Mouse (Mus musculus): ENCODE data around the gene Krtdap. TPM values are rescaled to one million over a fixed set of nuclear protein-coding genes. Genes with fewer than 3 reads are reported as not detected.

Gene Krtdap
- not detected for total RNA-seq (2023)

GRCm38 (mm10) chr7:30787377-30788022, at the start of gene Krtdap:
Gene Krtdap, plus strand, starts transcription at chr7:30787896.

GRCm38 (mm10) chr7:30743617-30744016, 44.1 kb upstream of the Krtdap start, which contains the start of gene Gapdhs:
Gene Gapdhs, minus strand, starts transcription at chr7:30743681.

GRCm38 (mm10) chr7:30751086-30751669, 36.5 kb upstream of the Krtdap start, which contains the start of gene Sbsn:
Gene Sbsn, plus strand, starts transcription at chr7:30751471.

GRCm38 (mm10) chr7:30763456-30763855, 24.2 kb upstream of the Krtdap start, which contains the start of gene Dmkn:
Gene Dmkn, plus strand, starts transcription at chr7:30763756.

GRCm38 (mm10) chr7:30823675-30824074, 36.0 kb downstream of the Krtdap start, which contains the start of gene Ffar2:
Gene Ffar2, minus strand, starts transcription at chr7:30823775.

Other genes with a start within 250 kb of the Krtdap start
- gene Hspb6, start 235.7 kb upstream of the Krtdap start, total RNA-seq (2023) = 1 to 10 TPM; 2.0 to 2.3 TPM
- 10 to 100 TPM; 15.1 to 19.7 TPM for gene Proser3, start 235.6 kb upstream of the Krtdap start, total RNA-seq (2023)
- gene Lin37, start 228.1 kb upstream of the Krtdap start, total RNA-seq (2023) = 10 to 100 TPM; 38.3 to 46.3 TPM
- 10 to 100 TPM; 74.3 to 75.7 TPM for gene U2af1l4, start 224.6 kb upstream of the Krtdap start, total RNA-seq (2023)
- 10 to 100 TPM; 24.2 to 32.0 TPM for gene Gm49396, start 224.6 kb upstream of the Krtdap start, total RNA-seq (2023)
- 100 to 1,000 TPM; 127 to 151 TPM for gene Psenen, start 224.3 kb upstream of the Krtdap start, total RNA-seq (2023)
- gene Igflr1, start 222.5 kb upstream of the Krtdap start, total RNA-seq (2023) = 10 to 100 TPM; 44.6 to 51.3 TPM
- 100 to 1,000 TPM; 136 to 141 TPM for gene Kmt2b, start 199.2 kb upstream of the Krtdap start, total RNA-seq (2023)
- gene Zbtb32, start 189.0 kb upstream of the Krtdap start, total RNA-seq (2023) = 1 to 10 TPM; 3.0 to 3.5 TPM
- 1 to 10 TPM in 1 of 2 experiments, under 1 TPM in 1; 0.79 to 1.1 TPM for gene Upk1a, start 175.0 kb upstream of the Krtdap start, total RNA-seq (2023)
- 100 to 1,000 TPM; 198 to 235 TPM for gene Cox6b1, start 161.7 kb upstream of the Krtdap start, total RNA-seq (2023)
- not detected for gene Etv2, start 152.0 kb upstream of the Krtdap start, total RNA-seq (2023)
- gene Rbm42, start 137.6 kb upstream of the Krtdap start, total RNA-seq (2023) = 100 to 1,000 TPM; 103 to 113 TPM
- 10 to 100 TPM; 30.2 to 32.6 TPM for gene Haus5, start 122.9 kb upstream of the Krtdap start, total RNA-seq (2023)
- not detected for gene Pmis2, start 116.3 kb upstream of the Krtdap start, total RNA-seq (2023)
- not detected for gene 2200002J24Rik, start 89.0 kb upstream of the Krtdap start, total RNA-seq (2023)
- not detected for gene Atp4a, start 75.7 kb upstream of the Krtdap start, total RNA-seq (2023)
- 10 to 100 TPM; 45.0 to 50.3 TPM for gene Tmem147, start 58.4 kb upstream of the Krtdap start, total RNA-seq (2023)
- not detected for gene Gapdhs, start 44.2 kb upstream of the Krtdap start, total RNA-seq (2023)
- gene Sbsn, start 36.4 kb upstream of the Krtdap start, total RNA-seq (2023) = 1 to 10 TPM; 6.1 to 7.8 TPM
- gene Dmkn, start 24.1 kb upstream of the Krtdap start, total RNA-seq (2023) = not detected
- gene Ffar2, start 35.9 kb downstream of the Krtdap start, total RNA-seq (2023) = 1 to 10 TPM in 1 of 2 experiments, under 1 TPM in 1; 0.62 to 2.0 TPM
- gene Ffar3, start 68.3 kb downstream of the Krtdap start, total RNA-seq (2023) = not detected
- gene Ffar1, start 73.7 kb downstream of the Krtdap start, total RNA-seq (2023) = under 1 TPM in 1 of 2 experiments, not detected in 1; 0.35 TPM
- gene Cd22, start 92.4 kb downstream of the Krtdap start, total RNA-seq (2023) = 1 to 10 TPM; 5.3 to 9.8 TPM
- gene Mag, start 127.0 kb downstream of the Krtdap start, total RNA-seq (2023) = not detected
- not detected for gene Hamp2, start 136.8 kb downstream of the Krtdap start, total RNA-seq (2023)
- gene Hamp, start 156.1 kb downstream of the Krtdap start, total RNA-seq (2023) = not detected
- 100 to 1,000 TPM; 150 to 156 TPM for gene Usf2, start 168.9 kb downstream of the Krtdap start, total RNA-seq (2023)
- 1 to 10 TPM; 3.6 to 3.7 TPM for gene Lsr, start 185.6 kb downstream of the Krtdap start, total RNA-seq (2023)
- under 1 TPM in 1 of 2 experiments, not detected in 1; 0.20 TPM for gene Fam187b, start 185.9 kb downstream of the Krtdap start, total RNA-seq (2023)

Data from T-cell, adult 66 days (primary cell).